Mouse (Mus musculus) testis, adult 2 months (tissue): Measurements from ENCODE around the gene Lime1. TPM values are rescaled to one million over a fixed set of nuclear protein-coding genes. Genes with fewer than 3 reads are reported as not detected.

Experiments used
- H3K27ac ChIP-seq: fragments of 200-500 bp; 2 replicates; pipeline ENCODE4 v1.5.1; 2012; ENCODE audit warnings: low read depth, low read length; ENCODE audit not compliant: control insufficient read depth, insufficient read depth
- H3K27me3 ChIP-seq: fragments of 200-500 bp; 2 replicates; pipeline ENCODE4 v1.6.1; 2012; ENCODE audit warnings: mild to moderate bottlenecking, low read length, moderate library complexity; ENCODE audit not compliant: control insufficient read depth, insufficient read depth
- H3K36me3 ChIP-seq: fragments of 200-500 bp; 2 replicates; pipeline ENCODE4 v1.6.1; 2012; ENCODE audit warnings: mild to moderate bottlenecking, low read length; ENCODE audit not compliant: control insufficient read depth, insufficient read depth
- H3K4me1 ChIP-seq: fragments of 200-500 bp; 2 replicates; pipeline ENCODE4 v1.6.1; 2012; ENCODE audit warnings: low read length; ENCODE audit not compliant: control insufficient read depth, insufficient read depth
- H3K4me3 ChIP-seq: fragments of 200-500 bp; 2 replicates; pipeline ENCODE4 v1.5.1; 2012; ENCODE audit warnings: low read depth, mild to moderate bottlenecking, low read length, moderate library complexity, mixed read lengths; ENCODE audit not compliant: control insufficient read depth
- CTCF ChIP-seq: fragments of 200-500 bp; IDR thresholded peaks from 2 replicates; pipeline ENCODE4 v1.5.1; 2012; ENCODE audit warnings: low read depth, mild to moderate bottlenecking, inconsistent platforms, low read length, moderate library complexity; ENCODE audit not compliant: control insufficient read depth, insufficient read depth, insufficient replicate concordance
- POLR2A ChIP-seq: fragments of 200-500 bp; IDR thresholded peaks from 2 replicates; pipeline ENCODE4 v1.6.1; 2012; ENCODE audit warnings: low read depth, mild to moderate bottlenecking, inconsistent platforms, low read length, moderate library complexity; ENCODE audit not compliant: control insufficient read depth
- polyA plus RNA-seq: library from polyadenylated mRNA; depleted of rRNA; stranded (reverse); fragments of >200 nt; gene quantifications from 2 replicates; pipeline ENCODE4 v1.2.3, GENCODE M21; 2012

The Lime1 gene
- polyA plus RNA-seq, 1 experiment: 14.6 TPM

GRCm38 (mm10) chr2:181381631-181382306 is 1.9 kb downstream of the Lime1 start:
- no peak for TF ChIP-seq CTCF
- no peak for TF ChIP-seq POLR2A
- peaks cover 2% of the 10 kb centered on the region; the same call in 1 of the 2 replicates for H3K36me3 ChIP-seq

GRCm38 (mm10) chr2:181384463-181384862 is 4.6 kb downstream of the Lime1 start:
- peaks cover 2% of the 10 kb centered on the region; the same call in 1 of the 2 replicates for H3K36me3 ChIP-seq
- H3K27ac ChIP-seq: no peak overlapping the region

More at GRCm38 (mm10) chr2:181381631-181382306, 1.9 kb downstream of the Lime1 start:
- no peak overlapping the region for H3K27ac ChIP-seq
- H3K27me3 ChIP-seq: no peaks in the 10 kb centered on the region
- H3K4me3 ChIP-seq: no peak overlapping the region
- no peaks in the 10 kb centered on the region for H3K4me1 ChIP-seq

GRCm38 (mm10) chr2:181384919-181385391 is 5.1 kb downstream of the Lime1 start:
- Histone ChIP-seq H3K4me3 (no peak overlapping the region), H3K4me1 (no peaks in the 10 kb centered on the region), H3K27me3 (no peaks in the 10 kb centered on the region), H3K27ac (no peak overlapping the region), H3K36me3 (peaks cover 2% of the 10 kb centered on the region; the same call in 1 of the 2 replicates)
- no peak for TF ChIP-seq POLR2A

More at GRCm38 (mm10) chr2:181384463-181384862, 4.6 kb downstream of the Lime1 start:
- Histone ChIP-seq H3K4me3 (no peak overlapping the region), H3K4me1 (no peaks in the 10 kb centered on the region), H3K27me3 (no peaks in the 10 kb centered on the region)
- TF ChIP-seq POLR2A (no peak), CTCF (no peak)

- TF ChIP-seq POLR2A (no peak), CTCF (no peak)
- Histone ChIP-seq H3K27ac (no peak overlapping the region), H3K4me3 (no peak overlapping the region), H3K27me3 (no peaks in the 10 kb centered on the region), H3K4me1 (no peaks in the 10 kb centered on the region), H3K36me3 (no peaks in the 10 kb centered on the region; the same call in 1 of the 2 replicates)
These were observed 6.0 kb downstream of the Lime1 start for GRCm38 (mm10) chr2:181385885-181386284.

GRCm38 (mm10) chr2:181386663-181387210 is 6.9 kb downstream of the Lime1 start:
- TF ChIP-seq CTCF: no peak
- no peak for TF ChIP-seq POLR2A
- Histone ChIP-seq H3K4me3 (no peak overlapping the region), H3K36me3 (no peaks in the 10 kb centered on the region; the same call in 1 of the 2 replicates), H3K4me1 (no peaks in the 10 kb centered on the region), H3K27ac (no peak overlapping the region), H3K27me3 (no peaks in the 10 kb centered on the region)

- TF ChIP-seq CTCF: no peak
- TF ChIP-seq POLR2A: no peak
- no peaks in the 10 kb centered on the region for H3K27me3 ChIP-seq
- no peaks in the 10 kb centered on the region for H3K36me3 ChIP-seq
- H3K4me3 ChIP-seq: no peak overlapping the region
- H3K4me1 ChIP-seq: no peaks in the 10 kb centered on the region
- H3K27ac ChIP-seq: no peak overlapping the region
These were observed 10.4 kb downstream of the Lime1 start for GRCm38 (mm10) chr2:181390136-181390870.

- H3K4me1 ChIP-seq: no peaks in the 10 kb centered on the region
- H3K27ac ChIP-seq: no peak overlapping the region
- H3K36me3 ChIP-seq: no peaks in the 10 kb centered on the region
- TF ChIP-seq POLR2A (no peak), CTCF (no peak)
- H3K4me3 ChIP-seq: no peak overlapping the region
- H3K27me3 ChIP-seq: no peaks in the 10 kb centered on the region
These were observed 11.1 kb downstream of the Lime1 start for GRCm38 (mm10) chr2:181391022-181391421.
